Mouse (Mus musculus): ENCODE measurements around the gene Wdr25. TPM values are rescaled to one million over a fixed set of nuclear protein-coding genes. Genes with fewer than 3 reads are reported as not detected.

Wdr25 gene
- polyA plus RNA-seq, 1 experiment from 2014 or later = 10.2 TPM

DNA sequence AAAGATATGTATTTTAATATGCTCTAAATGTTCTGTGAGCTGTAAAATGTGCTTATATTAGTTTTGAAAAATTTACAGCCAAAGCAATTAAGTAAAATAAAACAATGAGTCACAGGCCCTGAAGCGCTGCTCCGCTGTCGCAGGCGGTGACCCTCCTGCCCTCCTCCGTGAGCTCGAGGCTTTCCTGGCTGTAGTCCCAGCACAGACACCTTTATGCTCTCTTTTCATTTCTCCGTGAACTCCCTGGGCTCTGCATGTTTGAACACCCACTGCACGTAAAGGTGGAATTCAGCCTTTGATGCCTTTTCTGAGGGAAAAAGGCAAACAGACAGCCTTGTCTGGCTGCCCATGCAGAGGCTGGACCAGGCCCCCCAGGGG, 10.8 kb downstream of the Wdr25 start:
- no peaks in the 10 kb centered on the region for H3K36me3 ChIP-seq (ENCODE audit: control insufficient read depth, insufficient read depth)
- no peaks in the 10 kb centered on the region for H3K9me3 ChIP-seq (replicated peaks; ENCODE audit: control insufficient read depth, low read length)
- 56% methylated on average over 8 of the region's 8 CpGs for WGBS
- H3K4me3 ChIP-seq (ENCODE audit: low read length) = no peak overlapping the region
- H3K9ac ChIP-seq (ENCODE audit: low read length) = no peak overlapping the region
- H3K4me2 ChIP-seq (ENCODE audit: low read depth, low read length) = no peak overlapping the region
- no peaks in the 10 kb centered on the region for H3K27me3 ChIP-seq (ENCODE audit: control insufficient read depth, insufficient read depth, low read length)
- H3K4me1 ChIP-seq (ENCODE audit: control insufficient read depth, insufficient read depth, low read length) = peaks cover 3% of the 10 kb centered on the region; the same call in 1 of the 2 replicates
- H3K27ac ChIP-seq (ENCODE audit: low read length) = no peak overlapping the region
- ATAC-seq (replicated peaks; ENCODE audit: extremely low read depth, insufficient read depth, low FRiP score) = no peak

GRCm38 (mm10) chr12:108905620-108906302, 12.3 kb downstream of the Wdr25 start:
- H3K9ac ChIP-seq (ENCODE audit: low read length) = no peak overlapping the region
- no peak overlapping the region for H3K27ac ChIP-seq (ENCODE audit: low read length)
- no peak overlapping the region for H3K4me2 ChIP-seq (ENCODE audit: low read depth, low read length)
- ATAC-seq (replicated peaks; ENCODE audit: extremely low read depth, insufficient read depth, low FRiP score) = no peak
- no peak overlapping the region for H3K4me3 ChIP-seq (ENCODE audit: low read length)
- H3K9me3 ChIP-seq (replicated peaks; ENCODE audit: control insufficient read depth, low read length) = no peaks in the 10 kb centered on the region
- peaks cover 3% of the 10 kb centered on the region; the same call in 1 of the 2 replicates for H3K4me1 ChIP-seq (ENCODE audit: control insufficient read depth, insufficient read depth, low read length)
- H3K27me3 ChIP-seq (ENCODE audit: control insufficient read depth, insufficient read depth, low read length) = no peaks in the 10 kb centered on the region
- no peaks in the 10 kb centered on the region for H3K36me3 ChIP-seq (ENCODE audit: control insufficient read depth, insufficient read depth)
- WGBS = 61% methylated on average over 14 of the region's 14 CpGs

DNA sequence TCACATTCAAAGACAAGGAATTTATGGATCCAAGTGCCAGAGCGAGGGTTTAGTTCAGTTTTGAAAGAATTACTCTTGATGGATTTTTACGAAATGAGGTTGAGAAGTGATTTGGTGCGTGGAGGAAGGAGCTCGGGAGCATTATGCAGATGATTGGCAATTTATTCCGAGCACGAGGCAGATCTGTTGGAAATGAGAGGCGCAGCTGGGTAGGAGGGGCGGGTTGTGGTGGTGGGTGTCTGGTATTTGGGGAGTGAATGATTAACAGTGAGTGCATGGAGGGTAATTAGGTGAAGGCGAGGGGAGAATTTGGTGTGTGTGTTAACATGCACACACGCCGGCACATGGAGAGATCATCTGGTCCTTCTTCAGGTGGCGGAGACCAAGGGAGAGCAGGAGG, 13.0 kb downstream of the Wdr25 start:
- Histone ChIP-seq H3K27me3 (ENCODE audit: control insufficient read depth, insufficient read depth, low read length) (no peaks in the 10 kb centered on the region), H3K36me3 (ENCODE audit: control insufficient read depth, insufficient read depth) (no peaks in the 10 kb centered on the region), H3K4me2 (ENCODE audit: low read depth, low read length) (no peak overlapping the region), H3K4me3 (ENCODE audit: low read length) (no peak overlapping the region), H3K9ac (ENCODE audit: low read length) (no peak overlapping the region), H3K27ac (ENCODE audit: low read length) (no peak overlapping the region), H3K4me1 (ENCODE audit: control insufficient read depth, insufficient read depth, low read length) (peaks cover 3% of the 10 kb centered on the region; the same call in 1 of the 2 replicates), H3K9me3 (replicated peaks; ENCODE audit: control insufficient read depth, low read length) (no peaks in the 10 kb centered on the region)
- WGBS = 86% methylated on average over 12 of the region's 12 CpGs
- no peak for ATAC-seq (replicated peaks; ENCODE audit: extremely low read depth, insufficient read depth, low FRiP score)

GRCm38 (mm10) chr12:108909846-108910433, 16.5 kb downstream of the Wdr25 start:
- 83% methylated on average over 8 of the region's 8 CpGs for WGBS
- H3K4me2 ChIP-seq (ENCODE audit: low read depth, low read length) = no peak overlapping the region
- no peaks in the 10 kb centered on the region for H3K36me3 ChIP-seq (ENCODE audit: control insufficient read depth, insufficient read depth)
- H3K27me3 ChIP-seq (ENCODE audit: control insufficient read depth, insufficient read depth, low read length) = no peaks in the 10 kb centered on the region
- ATAC-seq (replicated peaks; ENCODE audit: extremely low read depth, insufficient read depth, low FRiP score) = no peak
- no peak overlapping the region for H3K4me3 ChIP-seq (ENCODE audit: low read length)
- no peak overlapping the region for H3K9ac ChIP-seq (ENCODE audit: low read length)
- no peaks in the 10 kb centered on the region for H3K9me3 ChIP-seq (replicated peaks; ENCODE audit: control insufficient read depth, low read length)
- H3K27ac ChIP-seq (ENCODE audit: low read length) = no peak overlapping the region
- H3K4me1 ChIP-seq (ENCODE audit: control insufficient read depth, insufficient read depth, low read length) = peaks cover 6% of the 10 kb centered on the region; the same call in 1 of the 2 replicates

DNA sequence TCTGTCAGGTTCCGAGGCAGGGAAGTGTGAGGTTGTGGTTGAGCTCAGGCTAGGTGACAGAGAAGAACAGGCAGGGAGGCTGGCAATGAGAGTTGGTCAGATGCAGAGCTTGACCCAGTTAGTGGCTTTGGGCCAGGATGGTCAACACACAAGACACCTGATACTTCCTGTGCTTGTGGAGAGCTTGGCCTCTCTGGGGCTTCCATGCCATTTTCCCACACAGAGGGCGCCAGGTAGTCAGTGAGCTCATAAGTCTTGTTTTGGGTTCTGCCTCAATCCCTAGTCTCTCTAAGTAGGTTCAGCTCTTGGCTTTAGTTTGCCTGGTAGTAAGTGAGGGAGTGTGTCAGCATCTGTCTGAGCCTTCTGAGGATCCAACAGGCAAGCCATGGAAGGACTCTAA, 19.0 kb downstream of the Wdr25 start:
- no peak for ATAC-seq (replicated peaks; ENCODE audit: extremely low read depth, insufficient read depth, low FRiP score)
- no peaks in the 10 kb centered on the region for H3K27me3 ChIP-seq (ENCODE audit: control insufficient read depth, insufficient read depth, low read length)
- 83% methylated on average over 2 of the region's 2 CpGs for WGBS

GRCm38 (mm10) chr12:108914198-108914597, 20.8 kb downstream of the Wdr25 start:
- WGBS = 67% methylated on average over 3 of the region's 3 CpGs

More for the DNA sequence above, 19.0 kb downstream of the Wdr25 start:
- Histone ChIP-seq H3K36me3 (ENCODE audit: control insufficient read depth, insufficient read depth) (no peaks in the 10 kb centered on the region), H3K9me3 (replicated peaks; ENCODE audit: control insufficient read depth, low read length) (no peaks in the 10 kb centered on the region), H3K9ac (ENCODE audit: low read length) (no peak overlapping the region), H3K4me1 (ENCODE audit: control insufficient read depth, insufficient read depth, low read length) (peaks cover 6% of the 10 kb centered on the region; the same call in 1 of the 2 replicates), H3K27ac (ENCODE audit: low read length) (no peak overlapping the region), H3K4me3 (ENCODE audit: low read length) (no peak overlapping the region), H3K4me2 (ENCODE audit: low read depth, low read length) (no peak overlapping the region)

GRCm38 (mm10) chr12:108914709-108915340, 21.4 kb downstream of the Wdr25 start:
- Histone ChIP-seq H3K4me3 (ENCODE audit: low read length) (no peak overlapping the region), H3K36me3 (ENCODE audit: control insufficient read depth, insufficient read depth) (no peaks in the 10 kb centered on the region), H3K4me1 (ENCODE audit: control insufficient read depth, insufficient read depth, low read length) (0 out of 2 replicates have a peak, but pooled peaks cover 3% of the 10 kb centered on the region), H3K27me3 (ENCODE audit: control insufficient read depth, insufficient read depth, low read length) (no peaks in the 10 kb centered on the region), H3K27ac (ENCODE audit: low read length) (no peak overlapping the region), H3K9ac (ENCODE audit: low read length) (no peak overlapping the region), H3K9me3 (replicated peaks; ENCODE audit: control insufficient read depth, low read length) (no peaks in the 10 kb centered on the region), H3K4me2 (ENCODE audit: low read depth, low read length) (no peak overlapping the region)
- 73% methylated on average over 12 of the region's 12 CpGs for WGBS
- ATAC-seq (replicated peaks; ENCODE audit: extremely low read depth, insufficient read depth, low FRiP score) = 0 out of 2 replicates have a peak, but pooled peaks have one; percentile 5

More at GRCm38 (mm10) chr12:108914198-108914597, 20.8 kb downstream of the Wdr25 start:
- no peak overlapping the region for H3K9ac ChIP-seq (ENCODE audit: low read length)
- H3K27me3 ChIP-seq (ENCODE audit: control insufficient read depth, insufficient read depth, low read length) = no peaks in the 10 kb centered on the region
- no peaks in the 10 kb centered on the region for H3K9me3 ChIP-seq (replicated peaks; ENCODE audit: control insufficient read depth, low read length)
- no peak overlapping the region for H3K27ac ChIP-seq (ENCODE audit: low read length)
- ATAC-seq (replicated peaks; ENCODE audit: extremely low read depth, insufficient read depth, low FRiP score) = no peak
- no peaks in the 10 kb centered on the region for H3K36me3 ChIP-seq (ENCODE audit: control insufficient read depth, insufficient read depth)
- no peak overlapping the region for H3K4me2 ChIP-seq (ENCODE audit: low read depth, low read length)
- H3K4me3 ChIP-seq (ENCODE audit: low read length) = no peak overlapping the region
- 0 out of 2 replicates have a peak, but pooled peaks cover 3% of the 10 kb centered on the region for H3K4me1 ChIP-seq (ENCODE audit: control insufficient read depth, insufficient read depth, low read length)

- Histone ChIP-seq H3K9me3 (replicated peaks; ENCODE audit: control insufficient read depth, low read length) (no peaks in the 10 kb centered on the region), H3K27ac (ENCODE audit: low read length) (no peak overlapping the region), H3K4me3 (ENCODE audit: low read length) (no peak overlapping the region), H3K9ac (ENCODE audit: low read length) (no peak overlapping the region), H3K36me3 (ENCODE audit: control insufficient read depth, insufficient read depth) (no peaks in the 10 kb centered on the region), H3K27me3 (ENCODE audit: control insufficient read depth, insufficient read depth, low read length) (no peaks in the 10 kb centered on the region), H3K4me1 (ENCODE audit: control insufficient read depth, insufficient read depth, low read length) (0 out of 2 replicates have a peak, but pooled peaks cover 3% of the 10 kb centered on the region), H3K4me2 (ENCODE audit: low read depth, low read length) (no peak overlapping the region)
- 0 out of 2 replicates have a peak, but pooled peaks have one; percentile 13 for ATAC-seq (replicated peaks; ENCODE audit: extremely low read depth, insufficient read depth, low FRiP score)
- WGBS = 37% methylated on average over 6 of the region's 6 CpGs
Measured at GRCm38 (mm10) chr12:108915893-108916292, 22.5 kb downstream of the Wdr25 start.

All from heart, embryonic 16.5 days (tissue).